Mouse (Mus musculus) embryonic facial prominence, embryonic 15.5 days (tissue): ENCODE measurements around the gene Sept9. TPM values are rescaled to one million over a fixed set of nuclear protein-coding genes. Genes with fewer than 3 reads are reported as not detected.

Source experiments
- ATAC-seq: fragments of 200-750 bp; cut with Nextera tagmentation; 2 replicates; pipeline ENCODE4 v1.8.0; 2017; ENCODE audit warnings: low read depth, moderate TSS enrichment; ENCODE audit not compliant: insufficient number of reproducible peaks, low FRiP score, low TSS enrichment
- H3K27ac ChIP-seq: fragments of 300-500 bp; sonication (generic); replicated peaks from 2 replicates; pipeline ENCODE4 v1.5.1; 2015; ENCODE audit warnings: mild to moderate bottlenecking, inconsistent platforms
- H3K27me3 ChIP-seq: fragments of 300-500 bp; sonication (generic); 2 replicates; pipeline ENCODE4 v1.6.1; 2015; ENCODE audit warnings: inconsistent platforms
- H3K36me3 ChIP-seq: fragments of 300-500 bp; sonication (generic); 2 replicates; pipeline ENCODE4 v1.6.1; 2015; ENCODE audit warnings: mild to moderate bottlenecking, inconsistent platforms
- H3K4me1 ChIP-seq: fragments of 300-500 bp; sonication (generic); 2 replicates; pipeline ENCODE4 v1.6.1; 2015; ENCODE audit warnings: inconsistent platforms
- H3K4me2 ChIP-seq: fragments of 300-500 bp; sonication (generic); replicated peaks from 2 replicates; pipeline ENCODE4 v1.6.1; 2015; ENCODE audit warnings: mild to moderate bottlenecking, inconsistent platforms
- H3K4me3 ChIP-seq: fragments of 300-500 bp; sonication (generic); replicated peaks from 2 replicates; pipeline ENCODE4 v1.5.1; 2015; ENCODE audit warnings: mild to moderate bottlenecking, inconsistent platforms
- H3K9ac ChIP-seq: fragments of 300-500 bp; sonication (generic); 2 replicates; pipeline ENCODE4 v1.6.1; 2015; ENCODE audit warnings: inconsistent platforms
- H3K9me3 ChIP-seq: fragments of 300-500 bp; sonication (generic); replicated peaks from 2 replicates; pipeline ENCODE4 v1.6.1; 2016; ENCODE audit warnings: inconsistent platforms
- WGBS: fragments of 180-500 bp; shearing (Covaris S2); methylation state at CpG from one replicate; pipeline ENCODE4 v1.1.7; 2015; 5-methylcytosine and 5-hydroxymethylcytosine counted together
- polyA plus RNA-seq: library from polyadenylated mRNA; unstranded; fragments of >200 nt; fragmentation: Nextera tagmentation; extraction: Ambion mirVana; gene quantifications from 2 replicates; pipeline ENCODE4 v1.2.1, GENCODE M21; 2015

Gene Sept9
- polyA plus RNA-seq, 1 experiment from 2014 or later: 157 TPM

- no peaks in the 10 kb centered on the region for H3K9me3 ChIP-seq
- H3K36me3 ChIP-seq: 0 out of 2 replicates have a peak, but pooled peaks cover 3% of the 10 kb centered on the region
- H3K27me3 ChIP-seq: no peaks in the 10 kb centered on the region
- no peak for ATAC-seq
- no peak overlapping the region for H3K4me3 ChIP-seq
- no peak overlapping the region for H3K9ac ChIP-seq
- H3K4me2 ChIP-seq: no peak overlapping the region
- 53% methylated on average over 6 of the region's 6 CpGs for WGBS
- peaks cover 92% of the 10 kb centered on the region for H3K4me1 ChIP-seq
- H3K27ac ChIP-seq: peak overlapping the region; percentile 87
Measured at GRCm38 (mm10) chr11:117283889-117284450, 84.5 kb downstream of the Sept9 start.

- no peak overlapping the region for H3K9ac ChIP-seq
- peak; percentile 44; the same call in 1 of the 2 replicates for ATAC-seq
Measured at GRCm38 (mm10) chr11:117284721-117285605, 85.5 kb downstream of the Sept9 start.

GRCm38 (mm10) chr11:117285606-117285931 lies 86.1 kb downstream of the Sept9 start:
- Histone ChIP-seq H3K4me1 (peaks cover 76% of the 10 kb centered on the region), H3K36me3 (peaks cover 9% of the 10 kb centered on the region), H3K9ac (no peak overlapping the region), H3K9me3 (no peaks in the 10 kb centered on the region), H3K27me3 (no peaks in the 10 kb centered on the region), H3K4me2 (0 out of 2 replicates have a peak overlapping the region, but pooled peaks have one; percentile 3), H3K4me3 (no peak overlapping the region), H3K27ac (peak overlapping the region; percentile 87)
- WGBS: 38% methylated on average over 10 of the region's 10 CpGs
- ATAC-seq: no peak

More at GRCm38 (mm10) chr11:117284721-117285605, 85.5 kb downstream of the Sept9 start:
- H3K36me3 ChIP-seq: 0 out of 2 replicates have a peak, but pooled peaks cover 3% of the 10 kb centered on the region
- no peak overlapping the region for H3K4me3 ChIP-seq
- H3K9me3 ChIP-seq: no peaks in the 10 kb centered on the region
- 29% methylated on average over 19 of the region's 19 CpGs for WGBS
- 0 out of 2 replicates have a peak overlapping the region, but pooled peaks have one; percentile 3 for H3K4me2 ChIP-seq
- H3K27me3 ChIP-seq: no peaks in the 10 kb centered on the region
- peaks cover 82% of the 10 kb centered on the region for H3K4me1 ChIP-seq
- H3K27ac ChIP-seq: peak overlapping the region; percentile 87

GRCm38 (mm10) chr11:117287792-117288191 lies 88.3 kb downstream of the Sept9 start:
- no peak for ATAC-seq
- H3K9ac ChIP-seq: no peak overlapping the region
- H3K4me2 ChIP-seq: no peak overlapping the region
- H3K9me3 ChIP-seq: no peaks in the 10 kb centered on the region
- H3K27ac ChIP-seq: no peak overlapping the region
- peaks cover 65% of the 10 kb centered on the region for H3K4me1 ChIP-seq
- H3K27me3 ChIP-seq: no peaks in the 10 kb centered on the region
- H3K4me3 ChIP-seq: no peak overlapping the region
- WGBS: 87% methylated on average over 3 of the region's 3 CpGs
- peaks cover 31% of the 10 kb centered on the region for H3K36me3 ChIP-seq

DNA sequence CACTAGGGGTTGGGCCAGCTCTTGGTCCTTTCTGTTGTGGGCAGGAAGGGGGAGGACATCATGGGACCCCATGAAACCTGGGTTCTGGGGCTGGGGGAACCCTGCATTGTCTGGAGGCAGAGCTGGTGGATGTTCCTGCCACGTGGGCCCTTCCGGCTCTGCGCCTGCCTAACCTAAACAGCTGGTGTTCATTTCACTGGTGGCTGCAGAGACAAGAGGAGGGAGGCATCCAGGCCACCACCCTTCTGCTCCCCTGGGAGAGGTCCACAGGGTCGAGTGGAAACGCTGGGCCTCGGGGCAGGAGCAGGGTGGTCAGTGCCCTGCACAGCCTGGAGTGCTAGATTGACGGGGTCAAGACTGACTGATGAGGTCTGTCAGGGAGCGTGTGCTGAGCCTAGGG lies 89.3 kb downstream of the Sept9 start:
- H3K4me1 ChIP-seq: peaks cover 57% of the 10 kb centered on the region
- no peaks in the 10 kb centered on the region for H3K9me3 ChIP-seq
- no peaks in the 10 kb centered on the region for H3K27me3 ChIP-seq
- H3K9ac ChIP-seq: no peak overlapping the region
- no peak overlapping the region for H3K27ac ChIP-seq
- 54% methylated on average over 8 of the region's 8 CpGs for WGBS
- no peak for ATAC-seq
- H3K4me3 ChIP-seq: no peak overlapping the region
- peaks cover 31% of the 10 kb centered on the region for H3K36me3 ChIP-seq
- H3K4me2 ChIP-seq: no peak overlapping the region

DNA sequence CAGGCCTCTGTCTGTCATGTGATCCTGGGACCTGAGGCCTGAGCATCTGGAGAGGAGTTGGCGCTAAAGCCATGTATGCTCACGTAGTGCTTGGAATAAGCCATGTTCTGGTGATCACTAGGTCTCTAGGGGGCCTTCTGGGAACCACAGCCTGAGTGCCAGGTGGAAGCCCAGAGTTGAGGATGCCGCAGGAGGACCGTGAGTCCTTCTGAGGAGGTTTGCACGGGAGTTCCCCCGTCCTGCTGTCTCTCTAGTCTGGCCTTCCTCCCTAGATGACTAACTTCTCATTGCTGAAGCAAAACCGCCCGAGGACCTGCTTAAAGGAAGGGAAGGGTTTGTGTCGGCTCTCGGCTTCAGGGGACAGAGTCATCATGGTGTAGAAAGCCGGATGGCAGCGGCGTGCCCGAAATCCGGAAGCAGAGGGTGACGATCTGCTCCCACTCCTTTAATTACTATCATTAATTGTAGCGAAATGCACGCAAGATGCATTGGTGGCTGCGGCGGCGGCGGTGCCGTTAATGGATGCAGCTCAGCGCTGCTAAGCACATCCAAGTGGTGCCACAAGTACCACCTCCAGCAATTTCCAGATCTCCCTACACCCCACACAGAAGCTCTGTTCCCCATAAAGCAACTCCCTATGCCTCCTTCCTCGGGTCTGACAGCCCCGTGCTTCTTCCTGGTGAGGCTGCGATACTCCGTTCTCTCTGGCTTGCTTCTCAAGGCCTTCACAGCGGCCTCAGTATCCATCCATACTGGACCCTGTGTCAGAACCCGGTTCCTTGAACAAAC lies 92.0 kb downstream of the Sept9 start:
- Histone ChIP-seq H3K4me2 (no peak overlapping the region), H3K4me3 (no peak overlapping the region), H3K4me1 (peaks cover 57% of the 10 kb centered on the region), H3K9ac (no peak overlapping the region), H3K27ac (no peak overlapping the region), H3K9me3 (no peaks in the 10 kb centered on the region), H3K36me3 (peaks cover 31% of the 10 kb centered on the region), H3K27me3 (no peaks in the 10 kb centered on the region)
- no peak for ATAC-seq
- 90% methylated on average over 30 of the region's 30 CpGs for WGBS

GRCm38 (mm10) chr11:117292446-117292845 lies 93.0 kb downstream of the Sept9 start:
- H3K27ac ChIP-seq: no peak overlapping the region

DNA sequence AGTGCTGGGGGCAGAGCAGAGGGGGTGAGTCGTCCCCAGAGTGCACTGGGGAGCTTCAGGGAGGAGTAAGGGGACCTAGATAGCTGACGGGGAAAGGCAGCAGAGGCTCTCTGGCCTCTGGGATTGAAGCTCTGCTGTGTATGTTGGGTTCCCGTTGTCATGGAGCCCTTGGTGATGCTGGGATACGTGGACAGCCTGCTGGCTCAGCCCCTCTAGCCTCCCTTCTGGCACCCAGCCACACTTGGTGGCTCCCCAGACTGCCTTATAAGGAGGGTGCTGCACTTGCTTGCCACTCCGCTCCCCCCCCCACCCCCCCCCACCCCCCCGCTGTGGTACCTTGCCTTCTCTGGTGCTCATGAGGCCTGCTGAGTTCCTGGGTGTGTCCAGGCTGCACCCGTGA lies 95.8 kb downstream of the Sept9 start:
- H3K36me3 ChIP-seq: peaks cover 25% of the 10 kb centered on the region
- peaks cover 49% of the 10 kb centered on the region for H3K4me1 ChIP-seq
- no peaks in the 10 kb centered on the region for H3K9me3 ChIP-seq
- H3K27me3 ChIP-seq: no peaks in the 10 kb centered on the region
- no peak overlapping the region for H3K4me2 ChIP-seq
- H3K27ac ChIP-seq: peak overlapping the region; percentile 72
- 59% methylated on average over 7 of the region's 7 CpGs for WGBS
- ATAC-seq: no peak
- H3K9ac ChIP-seq: no peak overlapping the region
- no peak overlapping the region for H3K4me3 ChIP-seq

More at GRCm38 (mm10) chr11:117292446-117292845, 93.0 kb downstream of the Sept9 start:
- H3K36me3 ChIP-seq: peaks cover 28% of the 10 kb centered on the region
- no peak overlapping the region for H3K4me3 ChIP-seq
- H3K9ac ChIP-seq: no peak overlapping the region
- 72% methylated on average over 11 of the region's 11 CpGs for WGBS
- H3K4me1 ChIP-seq: peaks cover 59% of the 10 kb centered on the region
- no peak overlapping the region for H3K4me2 ChIP-seq
- ATAC-seq: no peak
- no peaks in the 10 kb centered on the region for H3K9me3 ChIP-seq
- H3K27me3 ChIP-seq: no peaks in the 10 kb centered on the region

- Histone ChIP-seq H3K9me3 (no peaks in the 10 kb centered on the region), H3K9ac (no peak overlapping the region), H3K36me3 (peaks cover 16% of the 10 kb centered on the region), H3K4me2 (no peak overlapping the region; the same call in 1 of the 2 replicates), H3K4me1 (peaks cover 51% of the 10 kb centered on the region), H3K27me3 (no peaks in the 10 kb centered on the region), H3K4me3 (no peak overlapping the region), H3K27ac (peak overlapping the region; percentile 72)
- ATAC-seq: no peak; the same call in 1 of the 2 replicates
- WGBS: 64% methylated on average over 4 of the region's 4 CpGs
Measured at GRCm38 (mm10) chr11:117296116-117296499, 96.6 kb downstream of the Sept9 start.

GRCm38 (mm10) chr11:117296500-117297189 lies 97.2 kb downstream of the Sept9 start:
- peak overlapping the region; percentile 72 for H3K27ac ChIP-seq
- WGBS: 51% methylated on average over 14 of the region's 14 CpGs
- H3K4me3 ChIP-seq: no peak overlapping the region
- H3K9ac ChIP-seq: no peak overlapping the region
- peaks cover 11% of the 10 kb centered on the region for H3K36me3 ChIP-seq
- H3K27me3 ChIP-seq: no peaks in the 10 kb centered on the region
- no peak overlapping the region for H3K4me2 ChIP-seq
- peak; percentile 82 for ATAC-seq
- peaks cover 50% of the 10 kb centered on the region for H3K4me1 ChIP-seq
- H3K9me3 ChIP-seq: no peaks in the 10 kb centered on the region
